Mouse (Mus musculus): ENCODE measurements at regions not wholly inside any gene's neighbourhood (a gene's known extent, or its start where the extent isn't known, plus 50 kb on each side); places are given as distances from the start of the nearest gene placed in this dataset.

- TF ChIP-seq CTCF (conservative IDR thresholded peaks at IDR 0.05; ENCODE audit: low read length) (no peak), POU5F1 (IDR thresholded peaks at IDR 0.05; ENCODE audit: borderline replicate concordance, low read length) (no peak)
Measured at GRCm38 (mm10) chr10:38552350-38553076, 269.1 kb downstream of the Rfpl4b start.
